Mouse (Mus musculus): ENCODE data around the gene Pdik1l.

DNA sequence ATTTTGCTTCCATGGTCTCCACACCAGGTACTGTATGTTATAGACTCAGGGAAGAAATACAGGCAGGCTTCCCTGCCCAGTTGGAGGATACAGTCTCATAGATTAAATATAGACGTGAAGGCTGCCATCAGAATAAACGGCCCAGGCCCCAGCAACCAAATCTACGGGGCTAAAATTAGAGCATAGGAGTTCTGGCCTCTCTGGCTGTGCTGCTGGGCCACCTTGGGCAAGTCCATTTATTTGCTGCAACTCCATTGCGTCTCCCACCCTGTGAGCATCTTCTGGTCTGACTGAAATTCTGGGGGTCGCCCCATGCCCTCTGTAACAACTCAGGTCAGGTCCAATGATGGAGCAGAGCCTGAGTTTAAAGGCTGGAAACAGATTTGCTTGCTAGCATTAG lies 31.4 kb upstream of the Pdik1l start:
- no peak for TF ChIP-seq CTCF (IDR thresholded peaks at IDR 0.05; ENCODE audit: borderline replicate concordance, insufficient read depth, low read depth, low read length)
- TF ChIP-seq POLR2A (IDR thresholded peaks at IDR 0.05; ENCODE audit: borderline replicate concordance, insufficient read depth, low read length), result no peak
